Mouse (Mus musculus) thymus, postnatal 14 days (tissue): ENCODE results near the gene Ift22.

Experiments used
- DNase-seq: peaks from one replicate; pipeline ENCODE4 v3.0.0; 2021

Ift22 gene

DNA sequence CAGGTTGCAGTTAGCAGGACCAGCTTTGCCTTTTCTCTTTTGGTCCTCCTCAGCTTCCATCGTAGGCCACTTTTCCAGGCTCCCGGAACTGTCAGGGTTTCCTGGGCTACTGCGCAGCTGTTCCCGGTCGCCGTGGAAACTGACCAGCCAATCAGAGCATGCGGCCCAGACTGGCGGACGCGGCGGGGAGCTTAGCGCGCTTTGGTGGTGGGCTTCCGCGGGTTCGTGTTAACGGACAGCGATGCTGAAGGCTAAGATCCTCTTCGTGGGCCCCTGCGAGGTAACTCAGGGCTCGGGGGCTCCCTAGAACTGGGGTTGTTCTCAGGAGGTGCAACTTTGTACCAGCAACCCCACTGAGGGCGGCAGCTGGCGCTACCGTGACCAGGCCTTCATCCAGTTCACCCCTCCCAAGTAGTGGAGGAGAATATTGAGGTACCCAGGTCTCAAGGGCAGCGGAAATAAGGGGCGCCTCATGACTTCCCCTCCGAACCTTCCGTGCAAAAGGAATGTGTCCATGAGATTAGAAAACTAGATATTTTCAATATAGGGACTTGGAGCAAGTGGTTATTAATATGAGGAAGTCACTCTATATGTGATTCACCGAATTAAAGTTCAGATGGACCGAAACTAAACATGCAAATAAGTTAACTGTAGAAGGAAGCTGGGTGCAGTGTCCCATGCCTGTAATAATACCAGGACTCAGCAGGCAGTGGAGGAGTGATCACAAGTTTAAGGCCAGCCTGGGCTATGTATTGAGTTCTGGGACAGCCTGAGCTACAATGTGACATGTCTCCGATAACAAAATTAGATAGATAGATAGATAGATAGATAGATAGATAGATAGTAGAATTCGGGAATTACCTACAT, at the start of gene Ift22:
TSS of gene Ift22 (plus strand) at position 160 of the 867 bp plus-strand sequence.
- DNase-seq, result peak; percentile 89

DNA sequence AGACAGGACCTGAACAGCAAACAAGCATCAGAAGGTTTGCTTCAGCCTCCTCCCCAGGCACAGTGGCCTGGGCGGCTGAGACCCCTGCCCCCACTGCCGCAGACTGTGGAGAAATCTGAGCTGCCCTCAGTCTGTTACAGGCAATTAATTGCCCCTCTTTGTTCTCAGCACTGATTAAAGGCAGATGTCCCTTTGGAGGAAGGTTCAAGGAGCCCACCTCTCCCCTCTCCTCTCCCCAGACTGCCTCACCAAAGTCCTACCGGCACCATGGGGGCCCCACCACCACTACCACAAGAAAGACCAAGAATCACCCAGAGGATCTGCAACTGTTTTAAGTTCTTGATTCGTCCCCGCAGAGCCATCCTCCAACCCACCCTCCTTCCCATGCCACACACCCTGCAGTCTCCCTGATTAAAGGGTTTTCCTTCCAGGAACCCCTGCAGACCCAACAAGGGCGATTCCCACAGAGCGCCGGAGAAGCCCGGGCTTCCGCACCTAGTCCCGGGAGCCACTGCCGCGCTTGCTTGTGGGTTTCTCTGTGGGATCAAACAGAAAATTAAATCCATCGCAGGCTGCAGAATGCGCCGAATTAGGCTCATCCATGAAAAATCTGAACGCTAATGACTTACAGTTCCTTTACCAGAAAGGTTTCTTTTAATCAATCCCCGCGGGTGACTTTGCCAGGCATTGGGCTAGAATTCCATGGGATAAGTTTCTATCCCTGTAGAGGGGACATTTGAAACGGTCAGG, 46.6 kb upstream of the Ift22 start:
- DNase-seq, result no peak

DNA sequence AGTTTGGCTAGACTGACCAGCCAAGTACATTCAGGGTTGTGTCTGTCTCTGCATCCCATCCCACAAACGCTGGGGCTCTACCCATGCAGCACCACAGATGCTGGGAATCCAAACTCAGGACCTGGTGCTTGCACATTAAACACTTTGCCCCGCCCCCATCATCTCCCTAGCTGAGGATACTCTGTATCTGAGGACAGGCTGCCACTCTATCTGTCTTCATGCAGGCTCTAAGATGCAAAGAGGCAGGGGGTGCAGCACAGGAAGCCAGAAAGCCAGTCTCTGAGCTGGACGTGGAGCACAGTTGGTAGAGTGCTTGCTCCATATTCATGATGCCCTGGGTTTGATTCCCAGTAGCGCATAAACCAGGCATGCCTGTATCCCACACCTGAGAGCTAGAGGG, 45.1 kb upstream of the Ift22 start:
- peak; percentile 63 for DNase-seq

DNA sequence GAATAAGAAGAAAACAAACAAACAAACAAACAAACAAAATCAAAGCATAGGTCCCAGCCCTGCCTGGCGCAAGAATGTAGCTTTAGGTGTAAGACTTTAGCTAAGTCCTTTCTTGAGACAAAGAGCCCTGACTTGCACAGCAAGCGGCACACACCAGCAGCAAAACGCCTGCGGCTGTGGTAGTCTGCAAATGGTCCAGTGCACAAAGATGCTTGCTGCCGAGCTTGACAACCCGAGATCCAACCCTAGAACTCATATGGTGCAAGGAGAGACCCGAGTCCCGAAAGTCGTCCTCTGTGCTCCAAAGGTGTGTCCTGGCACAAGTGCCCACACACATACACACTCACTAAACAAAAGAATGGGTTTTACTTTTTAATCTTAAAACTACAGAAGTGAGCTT, 44.7 kb upstream of the Ift22 start:
- DNase-seq, result peak; percentile 20

DNA sequence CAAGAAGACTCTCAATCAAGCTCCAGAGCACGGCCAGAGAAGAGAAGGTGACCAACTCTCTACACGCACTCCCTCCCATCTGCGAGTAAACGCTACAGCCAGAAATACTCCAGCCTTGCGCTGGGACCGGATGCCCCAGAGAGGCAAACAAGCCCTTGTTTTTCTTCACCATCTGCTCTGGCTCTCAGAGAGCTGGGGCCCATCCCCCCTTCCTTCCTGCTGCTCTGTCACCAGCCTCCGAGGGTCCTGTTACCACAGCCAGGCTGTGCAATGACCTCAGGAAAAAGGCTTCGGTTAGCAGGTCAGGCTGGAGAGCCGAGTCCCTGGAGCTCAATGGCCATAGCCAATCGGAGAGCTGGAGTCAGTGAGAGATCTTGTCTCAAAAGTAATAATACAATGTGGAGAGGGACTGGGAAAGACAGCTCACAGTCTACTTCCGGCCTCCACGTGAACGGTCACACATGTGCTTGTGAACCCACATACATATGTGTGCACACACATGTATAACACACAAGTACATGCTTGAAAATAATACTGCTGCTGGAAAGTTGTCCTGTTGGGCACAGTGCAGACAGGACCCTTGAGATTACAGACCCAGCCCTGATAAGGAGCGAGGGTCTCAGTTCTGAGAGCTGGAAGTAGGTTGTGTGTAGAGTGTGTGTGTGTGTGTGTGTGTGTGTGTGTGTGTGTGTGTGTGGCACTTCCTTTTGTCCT, 43.8 kb upstream of the Ift22 start:
- DNase-seq, result peak; percentile 92

DNA sequence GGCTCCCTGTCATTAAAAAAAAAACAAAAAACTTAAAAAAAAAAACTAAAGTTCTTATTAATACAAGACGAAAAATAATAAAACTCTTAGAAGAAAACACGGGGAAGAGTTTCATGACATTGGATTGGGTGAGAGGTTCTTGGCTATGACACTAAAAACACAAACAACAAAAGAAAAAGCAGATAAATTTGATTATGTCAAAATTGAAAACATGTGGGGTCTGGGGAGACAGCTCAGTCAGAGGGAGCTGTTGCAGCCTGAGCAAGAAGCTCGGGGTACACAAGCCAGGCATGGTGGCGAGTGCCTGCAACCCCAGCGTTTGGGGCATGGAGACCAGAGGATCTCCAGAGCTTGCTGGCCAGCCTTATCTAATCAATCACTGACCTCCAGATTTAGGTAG, 40.2 kb upstream of the Ift22 start:
- DNase-seq, result no peak

DNA sequence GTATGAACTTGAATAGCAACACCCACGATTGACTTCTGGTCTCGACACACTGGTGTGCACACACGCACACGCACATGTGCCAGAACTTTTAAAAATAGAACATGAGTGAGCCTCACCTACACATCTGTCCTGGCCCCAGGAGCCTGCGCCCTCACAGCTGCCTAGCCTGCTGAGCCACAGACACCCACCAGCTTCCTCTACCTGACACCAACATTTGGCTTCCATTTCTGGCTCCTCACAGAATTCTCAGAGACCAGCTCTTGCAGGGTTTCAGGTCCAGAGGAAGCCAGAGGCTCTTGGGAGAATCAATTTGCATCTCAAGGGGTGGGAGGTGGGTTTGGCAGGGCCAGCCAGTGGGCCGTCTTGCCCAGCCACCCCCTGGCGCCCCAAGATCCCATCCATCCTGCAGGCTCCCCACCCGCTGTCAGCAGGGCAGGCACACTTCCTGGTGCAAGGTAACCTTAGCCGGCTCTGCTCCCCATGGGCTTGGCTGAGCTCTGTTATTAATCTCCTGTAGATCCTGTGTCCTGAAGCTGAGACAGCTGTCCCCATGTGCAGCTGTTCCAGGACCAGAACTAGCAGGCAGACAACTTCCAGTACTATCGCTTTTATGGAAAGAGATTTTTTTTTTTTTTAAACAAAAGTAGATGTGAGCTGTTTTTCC, 38.4 kb upstream of the Ift22 start:
- DNase-seq, result peak; percentile 67

DNA sequence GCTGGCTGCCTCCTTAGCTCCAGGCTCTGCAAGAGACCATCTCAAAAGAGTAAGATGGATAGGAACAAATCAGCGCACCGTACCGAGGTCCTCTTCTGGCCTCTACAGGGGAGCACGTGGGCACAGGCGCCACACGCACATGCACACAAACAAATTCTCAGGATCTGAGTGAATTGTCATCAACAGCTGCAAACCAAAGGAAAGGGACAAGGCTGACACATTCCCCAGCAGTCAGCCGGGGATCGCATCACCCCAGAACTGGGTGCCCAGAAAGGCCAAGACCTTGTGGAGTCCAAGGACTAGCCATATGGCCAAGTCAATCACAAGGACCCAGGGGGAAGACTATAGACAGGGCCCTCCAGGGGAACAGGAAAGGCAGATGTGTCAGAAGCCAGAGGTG, 35.5 kb upstream of the Ift22 start:
- no peak for DNase-seq

DNA sequence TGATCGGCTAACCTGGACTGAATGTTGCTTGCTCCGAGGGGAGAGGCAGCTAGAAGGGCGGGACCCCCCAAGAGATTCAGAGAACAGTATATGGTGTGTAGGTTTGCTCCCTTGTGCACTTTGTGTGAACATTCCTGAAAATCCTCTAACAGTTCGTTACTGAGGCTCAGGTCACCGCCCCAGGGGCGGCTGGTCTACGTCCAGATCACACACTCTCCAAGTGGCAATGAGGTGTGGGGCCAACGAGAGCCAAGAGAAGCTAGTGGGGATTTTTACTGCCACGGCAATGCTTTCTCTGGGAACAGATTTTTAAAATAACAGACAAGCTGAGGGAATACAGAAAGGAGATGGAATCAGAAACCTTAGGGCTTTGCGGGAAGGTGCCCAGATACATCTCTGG, 33.7 kb upstream of the Ift22 start:
- no peak for DNase-seq

DNA sequence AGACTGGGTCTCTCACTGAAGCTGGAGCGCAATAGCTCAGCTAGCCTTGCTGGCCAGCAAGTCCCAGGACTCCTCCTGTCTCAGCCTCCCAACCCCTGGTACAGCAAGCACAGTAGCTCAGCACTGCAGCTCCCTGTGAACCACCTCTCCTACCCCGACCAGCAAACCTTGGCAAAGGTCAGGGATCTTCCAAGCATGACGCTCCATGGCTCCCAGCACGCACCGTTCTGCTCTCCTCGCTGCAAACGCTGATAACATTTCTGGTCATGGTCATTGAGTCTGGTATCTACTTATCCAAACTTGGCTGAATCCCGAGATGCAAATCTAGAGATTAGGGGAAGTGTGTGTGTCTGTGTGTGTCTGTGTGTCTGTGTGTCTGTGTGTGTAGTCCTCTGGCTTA, 27.8 kb upstream of the Ift22 start:
- no peak for DNase-seq

DNA sequence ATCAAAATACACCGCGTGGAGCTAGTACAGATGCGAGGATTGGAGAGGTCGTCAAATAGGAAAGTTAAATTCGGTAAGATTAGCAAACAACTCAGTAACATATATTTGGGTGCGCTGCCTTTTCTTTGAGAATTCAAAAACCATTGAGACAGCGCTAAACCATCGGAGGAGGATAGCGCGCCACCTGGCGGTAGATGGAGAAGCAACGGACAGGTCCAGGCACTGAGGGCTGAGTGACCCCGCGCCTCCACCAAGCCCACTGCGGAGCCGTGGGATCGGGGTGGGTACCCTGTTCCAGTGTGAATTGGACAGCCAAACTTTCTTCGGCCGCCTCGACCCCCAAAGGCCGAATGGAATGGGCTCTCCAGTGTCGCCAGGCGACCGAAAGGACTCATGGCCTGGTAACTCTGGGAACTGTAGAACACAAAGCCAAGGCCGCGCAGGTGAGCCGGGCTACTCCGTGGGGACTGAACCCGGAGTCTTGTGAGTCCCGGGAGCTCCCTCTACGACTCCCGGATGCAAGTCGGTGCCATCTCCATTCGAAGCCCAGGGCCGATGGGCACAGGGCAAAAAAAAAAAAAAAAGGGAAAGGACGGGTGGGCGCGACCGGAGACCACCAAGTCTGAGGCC, 26.5 kb upstream of the Ift22 start:
- DNase-seq, result peak; percentile 87

DNA sequence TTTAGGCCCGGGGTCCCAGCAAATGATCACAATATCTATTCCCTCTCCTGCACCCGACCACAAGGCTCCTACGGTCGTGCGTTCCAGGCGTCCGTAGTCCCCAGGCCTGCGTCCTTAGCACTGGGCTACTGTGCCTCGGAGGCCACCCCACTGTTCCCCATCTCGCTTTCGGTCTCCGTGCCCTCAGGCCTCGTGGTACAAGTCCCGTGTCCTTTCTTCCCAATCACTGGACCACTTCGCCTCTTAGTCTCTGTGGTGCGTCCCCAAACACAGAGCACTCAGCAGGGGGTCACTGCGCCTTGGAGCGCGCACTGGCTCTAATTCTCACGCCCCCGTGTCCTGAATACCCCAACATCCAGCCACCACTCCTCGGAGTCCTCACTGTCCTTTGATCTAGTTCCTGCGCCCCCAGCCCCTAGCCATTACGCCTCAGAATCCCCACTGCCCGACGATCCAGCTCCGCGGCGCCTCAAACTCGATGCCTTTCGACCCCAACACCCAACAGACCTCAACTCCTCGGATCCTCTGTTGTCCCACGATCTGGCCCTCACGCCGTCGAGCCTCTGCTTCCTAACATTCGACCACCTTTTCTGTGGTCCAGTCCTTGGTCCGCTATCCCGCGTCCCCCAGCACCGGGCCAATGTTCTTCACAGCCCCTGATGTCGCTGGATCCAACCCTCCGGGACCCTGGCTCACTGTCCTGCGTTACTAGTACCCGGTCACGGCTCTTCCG, 25.7 kb upstream of the Ift22 start:
- no peak for DNase-seq

DNA sequence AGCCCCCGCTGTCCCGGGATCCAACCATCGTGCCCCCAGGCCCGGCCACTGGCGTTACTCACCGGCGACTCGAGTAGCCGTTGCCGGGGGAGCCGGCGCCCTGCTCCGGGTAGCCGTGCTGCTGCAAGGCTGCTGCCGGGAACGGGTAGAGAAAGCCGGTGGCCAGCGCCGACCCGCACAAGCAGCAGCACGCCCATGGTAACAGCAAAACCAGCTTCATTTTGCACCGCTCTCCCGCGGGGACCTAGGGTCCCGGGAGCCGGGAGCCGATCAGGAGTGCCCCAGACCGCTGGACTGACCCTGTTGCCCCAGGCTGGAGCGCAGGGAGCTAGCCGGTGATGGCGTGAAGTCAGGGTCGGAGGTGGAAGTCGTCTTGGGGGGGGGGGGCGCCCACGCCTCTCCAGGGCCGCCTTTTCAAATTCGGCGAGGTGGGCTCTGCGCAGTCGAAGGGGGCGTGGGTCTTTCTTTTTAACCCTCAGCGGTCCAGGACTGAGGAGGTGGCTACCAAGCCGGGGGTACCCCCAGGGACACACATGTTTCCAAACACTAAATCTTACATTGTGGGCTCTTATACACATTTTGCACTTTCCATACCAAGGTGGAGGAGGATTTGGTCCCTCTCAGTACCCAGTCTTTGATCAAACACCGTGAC, 25.0 kb upstream of the Ift22 start, which contains the start of gene Col26a1:
TSS of gene Col26a1 (minus strand) at position 422 of the 652 bp plus-strand sequence.
- no peak for DNase-seq

DNA sequence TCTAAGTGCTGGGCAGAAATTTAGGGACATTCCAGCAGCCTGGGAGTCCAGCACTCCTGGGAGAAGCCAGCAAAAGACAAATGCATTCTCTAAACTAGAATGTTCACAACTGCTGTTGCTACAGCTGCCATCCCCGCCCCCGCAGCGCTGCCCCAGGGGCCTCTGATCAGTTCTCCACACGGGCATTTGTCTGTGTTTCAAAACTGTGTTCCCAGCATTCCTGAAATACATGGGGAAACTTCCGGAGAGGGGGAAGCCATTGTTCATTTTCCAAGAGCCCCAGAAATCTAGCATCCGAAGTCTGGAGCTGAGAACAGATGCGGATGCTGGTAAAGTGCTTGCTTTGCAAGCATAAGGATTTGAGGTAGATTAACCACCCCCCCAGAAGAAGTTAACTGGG, 21.0 kb upstream of the Ift22 start:
- no peak for DNase-seq

DNA sequence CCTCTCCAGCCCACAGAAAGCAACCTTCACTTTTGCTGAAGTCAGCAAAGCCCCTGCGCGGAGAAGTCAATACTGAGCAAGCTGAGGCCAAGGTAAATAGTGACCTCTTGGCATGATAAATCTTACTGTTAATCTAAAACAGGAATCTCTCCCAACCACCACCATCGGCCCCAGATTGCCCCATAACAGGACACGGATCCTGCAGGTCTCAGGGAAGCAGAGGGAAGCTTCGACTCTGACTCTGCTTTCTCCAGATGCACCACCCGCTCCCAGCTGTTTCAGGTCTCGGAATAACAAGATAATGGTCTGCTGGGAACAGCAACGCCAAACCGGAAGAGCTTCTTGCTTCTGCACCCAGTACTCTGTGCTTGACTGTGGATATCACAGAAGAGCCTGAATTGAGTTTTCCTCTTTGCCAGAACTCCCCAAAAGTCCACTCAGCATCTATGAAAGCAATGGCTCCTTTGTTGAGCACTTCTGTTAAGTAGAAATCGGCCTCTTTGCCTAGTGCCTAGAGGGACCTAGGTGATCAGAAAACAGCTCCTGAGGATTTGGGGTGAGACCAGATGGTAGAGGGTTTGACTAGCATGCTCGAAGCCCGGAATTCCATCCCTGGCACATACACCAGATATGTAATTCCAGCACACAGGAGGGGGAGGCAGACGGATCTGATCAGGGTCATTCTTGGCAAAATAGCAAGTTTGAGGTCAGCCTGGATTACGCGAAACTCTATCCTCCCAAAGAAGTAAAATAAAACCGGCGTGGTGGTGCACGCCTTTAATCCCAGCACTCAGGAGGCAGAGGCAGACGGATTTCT, 19.2 kb upstream of the Ift22 start:
- DNase-seq, result no peak

DNA sequence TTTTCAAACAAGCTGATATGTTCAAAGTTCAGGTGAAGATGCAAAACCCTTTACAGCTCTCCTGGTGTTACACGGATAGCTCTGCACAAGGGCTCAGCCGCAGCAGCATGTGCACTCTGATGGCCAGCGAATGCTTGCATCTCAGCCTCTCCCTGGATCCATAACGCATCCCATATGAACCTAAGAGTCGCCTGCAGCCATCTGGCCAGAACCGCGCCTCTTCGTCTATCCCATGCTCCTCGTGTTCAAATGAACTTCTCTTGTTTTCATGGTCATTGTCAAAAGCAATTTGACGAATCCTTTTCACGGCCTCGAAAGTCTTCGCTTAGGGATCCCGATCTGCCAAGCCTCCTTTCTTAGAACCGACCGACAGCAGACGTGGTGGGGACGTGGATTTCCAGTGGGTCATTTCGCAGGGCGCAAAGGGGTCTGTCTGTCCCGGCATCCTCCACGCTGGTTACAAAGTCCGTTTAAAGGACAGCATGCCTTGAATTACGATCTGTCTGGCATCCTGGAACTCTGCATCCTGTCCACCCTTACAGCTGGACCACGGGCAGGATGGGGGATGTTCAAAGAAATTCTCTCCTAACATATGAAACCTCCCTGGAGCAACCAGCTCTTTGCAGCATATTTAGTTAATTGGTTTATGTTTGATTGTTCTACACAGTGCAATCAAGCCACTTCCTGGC, 13.0 kb upstream of the Ift22 start:
- no peak for DNase-seq

DNA sequence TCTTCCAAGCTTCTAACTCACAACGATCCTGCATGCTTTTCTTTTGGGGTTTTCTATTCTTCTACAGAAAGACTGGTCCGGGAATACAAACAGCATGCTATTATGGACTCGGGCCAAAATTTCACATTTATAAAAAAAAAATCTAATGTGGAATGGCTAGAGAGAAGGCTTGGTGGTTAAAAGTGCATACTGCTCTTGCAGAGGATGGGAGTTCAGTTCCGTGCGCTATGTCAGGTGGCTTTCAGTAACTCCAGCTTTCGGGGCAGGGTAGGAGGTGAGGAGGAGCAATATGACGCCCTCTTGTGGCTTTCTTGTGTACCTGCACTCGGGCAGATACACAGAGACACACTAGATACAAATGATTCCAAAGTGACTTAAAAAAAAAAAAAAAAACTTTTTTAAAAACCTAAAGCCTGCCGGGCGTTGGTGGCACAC, 12.4 kb upstream of the Ift22 start:
- DNase-seq, result no peak

DNA sequence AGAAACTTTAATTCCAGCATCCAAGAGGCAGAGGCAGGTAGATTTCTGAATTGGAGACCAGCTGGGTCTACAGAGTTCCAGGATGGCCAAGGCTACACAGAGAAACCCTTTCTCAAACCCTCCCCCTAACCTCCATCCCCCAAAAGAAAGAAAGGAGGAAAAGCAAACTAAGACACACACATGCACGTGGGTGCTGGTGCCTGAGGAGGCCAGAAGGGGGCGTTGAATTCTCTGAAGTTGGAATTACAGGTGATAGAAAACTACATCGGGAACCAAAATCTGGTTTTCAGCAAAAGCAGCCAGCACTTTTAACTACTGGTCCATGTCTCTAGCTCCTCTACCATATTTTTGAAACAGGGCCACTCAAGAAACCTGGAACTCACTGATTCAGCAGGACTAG, 3.3 kb upstream of the Ift22 start:
- no peak for DNase-seq

DNA sequence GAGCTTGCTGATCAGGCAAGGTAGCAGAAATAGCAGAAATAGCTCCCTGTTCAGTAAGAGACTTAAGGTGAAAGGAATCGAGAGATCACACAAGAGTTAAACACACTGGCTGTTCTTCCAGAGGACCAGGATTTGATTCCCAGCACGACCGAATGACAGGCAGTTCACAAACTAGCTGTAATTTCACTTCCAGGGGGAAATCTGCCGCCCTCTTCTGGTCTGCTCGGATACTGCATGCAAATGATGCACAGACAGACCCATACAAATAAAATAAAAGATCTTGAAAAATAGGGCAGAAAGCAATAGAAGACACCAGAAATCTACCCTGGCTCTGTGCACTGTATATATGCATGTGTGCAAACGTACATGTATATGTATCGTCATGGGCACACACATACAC, 2.3 kb upstream of the Ift22 start:
- peak; percentile 56 for DNase-seq

DNA sequence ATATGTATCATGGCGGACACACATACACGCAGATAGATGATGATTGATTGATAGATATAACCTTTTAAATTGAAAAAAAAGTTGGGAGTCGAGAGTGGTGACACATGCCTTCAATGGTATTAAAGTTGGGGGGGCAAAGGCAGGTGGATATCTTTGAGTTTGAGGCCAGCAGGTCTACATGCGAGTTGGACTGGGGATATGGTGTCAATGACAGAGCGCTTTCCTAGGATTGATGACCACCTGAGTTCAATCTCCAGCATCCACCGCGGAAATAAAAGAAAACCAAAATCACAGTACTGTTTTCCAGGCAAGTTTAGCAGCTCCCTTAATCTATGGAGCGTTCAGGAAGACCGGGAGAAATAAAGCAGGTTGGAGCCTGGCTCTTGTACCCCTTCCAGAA, 363 bp upstream of the Ift22 start:
- no peak for DNase-seq
